Mouse (Mus musculus): Measurements from ENCODE around the gene Lztfl1. TPM values are rescaled to one million over a fixed set of nuclear protein-coding genes. Genes with fewer than 3 reads are reported as not detected.
"Not testable (repeated sequence)": the region's sequence is repeated elsewhere in the genome, so short reads cannot be mapped to it uniquely, and the experiment has no call there.

Lztfl1 gene
- polyA plus RNA-seq, 1 experiment from 2014 or later: 25.0 TPM

GRCm38 (mm10) chr9:123758156-123758555 is 40.7 kb upstream of the Lztfl1 start:
- Histone ChIP-seq H3K4me1 (replicated peaks; ENCODE audit: control insufficient read depth, insufficient read depth, low read length) (no peaks in the 10 kb centered on the region), H3K27me3 (replicated peaks; ENCODE audit: control insufficient read depth, insufficient read depth, low read length) (no peaks in the 10 kb centered on the region), H3K27ac (ENCODE audit: low read depth, low read length) (no peak overlapping the region), H3K9ac (ENCODE audit: low read depth, low read length) (no peak overlapping the region), H3K4me2 (replicated peaks; ENCODE audit: low read depth) (no peak overlapping the region), H3K36me3 (ENCODE audit: control insufficient read depth, insufficient read depth) (no peaks in the 10 kb centered on the region), H3K9me3 (ENCODE audit: control insufficient read depth) (no peaks in the 10 kb centered on the region), H3K4me3 (ENCODE audit: low read depth, low read length) (no peak overlapping the region)
- ATAC-seq: no peak
- no peak for TF ChIP-seq CTCF (IDR thresholded peaks at IDR 0.05; ENCODE audit: low read depth)
- WGBS: 50% methylated on average over 1 of the region's 1 CpGs

GRCm38 (mm10) chr9:123757326-123757725 is 39.8 kb upstream of the Lztfl1 start:
- no peak for TF ChIP-seq CTCF (IDR thresholded peaks at IDR 0.05; ENCODE audit: low read depth)
- H3K27ac ChIP-seq (ENCODE audit: low read depth, low read length): no peak overlapping the region
- H3K4me2 ChIP-seq (replicated peaks; ENCODE audit: low read depth): no peak overlapping the region
- no peaks in the 10 kb centered on the region for H3K27me3 ChIP-seq (replicated peaks; ENCODE audit: control insufficient read depth, insufficient read depth, low read length)
- no peak overlapping the region for H3K4me3 ChIP-seq (ENCODE audit: low read depth, low read length)
- no peaks in the 10 kb centered on the region for H3K9me3 ChIP-seq (ENCODE audit: control insufficient read depth)
- no peak overlapping the region for H3K9ac ChIP-seq (ENCODE audit: low read depth, low read length)
- no peak for ATAC-seq
- H3K4me1 ChIP-seq (replicated peaks; ENCODE audit: control insufficient read depth, insufficient read depth, low read length): no peaks in the 10 kb centered on the region
- no peaks in the 10 kb centered on the region for H3K36me3 ChIP-seq (ENCODE audit: control insufficient read depth, insufficient read depth)
- 61% methylated on average over 2 of the region's 2 CpGs for WGBS

GRCm38 (mm10) chr9:123756752-123757151 is 39.3 kb upstream of the Lztfl1 start:
- H3K27ac ChIP-seq (ENCODE audit: low read depth, low read length): no peak overlapping the region
- no peak for ATAC-seq
- WGBS: 63% methylated on average over 3 of the region's 3 CpGs
- H3K4me3 ChIP-seq (ENCODE audit: low read depth, low read length): no peak overlapping the region
- no peaks in the 10 kb centered on the region for H3K9me3 ChIP-seq (ENCODE audit: control insufficient read depth)
- H3K36me3 ChIP-seq (ENCODE audit: control insufficient read depth, insufficient read depth): no peaks in the 10 kb centered on the region
- H3K9ac ChIP-seq (ENCODE audit: low read depth, low read length): no peak overlapping the region
- no peak for TF ChIP-seq CTCF (IDR thresholded peaks at IDR 0.05; ENCODE audit: low read depth)
- H3K27me3 ChIP-seq (replicated peaks; ENCODE audit: control insufficient read depth, insufficient read depth, low read length): no peaks in the 10 kb centered on the region
- H3K4me1 ChIP-seq (replicated peaks; ENCODE audit: control insufficient read depth, insufficient read depth, low read length): no peaks in the 10 kb centered on the region
- H3K4me2 ChIP-seq (replicated peaks; ENCODE audit: low read depth): no peak overlapping the region

DNA sequence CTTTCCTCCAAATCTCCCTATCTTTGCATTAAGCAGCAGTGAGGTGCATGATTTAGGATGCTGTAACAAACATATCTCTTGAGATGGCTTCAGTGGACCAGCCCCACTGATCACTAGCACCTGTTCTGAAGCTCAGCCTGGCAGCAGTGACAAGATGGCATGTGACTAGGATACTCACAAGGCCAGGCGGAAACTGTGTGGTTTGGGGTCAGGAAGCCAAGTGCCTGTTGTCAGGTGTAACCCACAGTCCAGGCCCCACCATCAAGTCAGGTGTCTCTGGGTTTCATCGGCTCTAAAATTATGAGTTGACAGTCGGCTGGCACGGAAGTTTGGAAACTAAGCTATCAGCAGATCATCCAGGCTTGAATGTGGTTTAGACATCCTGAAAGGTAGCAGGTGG is 36.8 kb upstream of the Lztfl1 start:
- no peak overlapping the region for H3K4me2 ChIP-seq (replicated peaks; ENCODE audit: low read depth)
- H3K4me3 ChIP-seq (ENCODE audit: low read depth, low read length): no peak overlapping the region
- no peaks in the 10 kb centered on the region for H3K4me1 ChIP-seq (replicated peaks; ENCODE audit: control insufficient read depth, insufficient read depth, low read length)
- no peaks in the 10 kb centered on the region for H3K36me3 ChIP-seq (ENCODE audit: control insufficient read depth, insufficient read depth)
- H3K27ac ChIP-seq (ENCODE audit: low read depth, low read length): no peak overlapping the region
- H3K9ac ChIP-seq (ENCODE audit: low read depth, low read length): no peak overlapping the region
- no peaks in the 10 kb centered on the region for H3K27me3 ChIP-seq (replicated peaks; ENCODE audit: control insufficient read depth, insufficient read depth, low read length)
- H3K9me3 ChIP-seq (ENCODE audit: control insufficient read depth): no peaks in the 10 kb centered on the region
- WGBS: 88% methylated on average over 4 of the region's 4 CpGs
- ATAC-seq: no peak
- no peak for TF ChIP-seq CTCF (IDR thresholded peaks at IDR 0.05; ENCODE audit: low read depth)

- not testable (repeated sequence) for H3K27me3 ChIP-seq (replicated peaks; ENCODE audit: control insufficient read depth, insufficient read depth, low read length); H3K4me2 ChIP-seq (replicated peaks; ENCODE audit: low read depth); H3K27ac ChIP-seq (ENCODE audit: low read depth, low read length); H3K36me3 ChIP-seq (ENCODE audit: control insufficient read depth, insufficient read depth); H3K4me1 ChIP-seq (replicated peaks; ENCODE audit: control insufficient read depth, insufficient read depth, low read length); ATAC-seq; H3K9me3 ChIP-seq (ENCODE audit: control insufficient read depth); H3K4me3 ChIP-seq (ENCODE audit: low read depth, low read length); H3K9ac ChIP-seq (ENCODE audit: low read depth, low read length)
- WGBS: 90% methylated on average over 7 of the region's 8 CpGs
Observed at GRCm38 (mm10) chr9:123749687-123750086, 32.2 kb upstream of the Lztfl1 start.

GRCm38 (mm10) chr9:123740799-123741198 is 23.3 kb upstream of the Lztfl1 start:
- no peaks in the 10 kb centered on the region for H3K36me3 ChIP-seq (ENCODE audit: control insufficient read depth, insufficient read depth)
- WGBS: 86% methylated on average over 4 of the region's 4 CpGs
- ATAC-seq: no peak
- no peaks in the 10 kb centered on the region for H3K9me3 ChIP-seq (ENCODE audit: control insufficient read depth)
- no peaks in the 10 kb centered on the region for H3K27me3 ChIP-seq (replicated peaks; ENCODE audit: control insufficient read depth, insufficient read depth, low read length)
- no peak for TF ChIP-seq CTCF (IDR thresholded peaks at IDR 0.05; ENCODE audit: low read depth)
- no peak overlapping the region for H3K9ac ChIP-seq (ENCODE audit: low read depth, low read length)
- H3K4me2 ChIP-seq (replicated peaks; ENCODE audit: low read depth): no peak overlapping the region
- no peak overlapping the region for H3K27ac ChIP-seq (ENCODE audit: low read depth, low read length)
- H3K4me1 ChIP-seq (replicated peaks; ENCODE audit: control insufficient read depth, insufficient read depth, low read length): no peaks in the 10 kb centered on the region
- H3K4me3 ChIP-seq (ENCODE audit: low read depth, low read length): no peak overlapping the region

DNA sequence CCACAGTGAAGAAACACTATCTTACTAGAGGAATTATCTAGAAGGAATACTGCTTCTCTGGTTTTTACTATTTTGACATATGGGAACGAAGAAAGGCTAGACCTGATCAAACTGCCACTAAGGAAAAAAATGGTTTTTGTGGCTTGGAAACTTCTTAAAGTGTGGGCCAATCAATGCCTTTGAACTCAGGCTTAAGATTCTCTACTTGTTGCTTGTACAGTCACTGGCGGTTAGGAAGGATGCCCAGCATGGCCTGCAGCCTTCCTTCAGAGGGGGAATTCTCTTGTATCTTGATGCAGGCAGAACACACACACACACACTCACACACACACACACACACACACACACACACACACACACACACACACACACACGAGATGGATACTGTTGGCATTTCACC is 16.6 kb upstream of the Lztfl1 start:
- TF ChIP-seq CTCF (IDR thresholded peaks at IDR 0.05; ENCODE audit: low read depth): no peak
- no peak for ATAC-seq
- Histone ChIP-seq H3K9me3 (ENCODE audit: control insufficient read depth) (no peaks in the 10 kb centered on the region), H3K9ac (ENCODE audit: low read depth, low read length) (no peak overlapping the region), H3K27me3 (replicated peaks; ENCODE audit: control insufficient read depth, insufficient read depth, low read length) (no peaks in the 10 kb centered on the region), H3K36me3 (ENCODE audit: control insufficient read depth, insufficient read depth) (no peaks in the 10 kb centered on the region), H3K27ac (ENCODE audit: low read depth, low read length) (no peak overlapping the region), H3K4me3 (ENCODE audit: low read depth, low read length) (no peak overlapping the region), H3K4me1 (replicated peaks; ENCODE audit: control insufficient read depth, insufficient read depth, low read length) (no peaks in the 10 kb centered on the region), H3K4me2 (replicated peaks; ENCODE audit: low read depth) (no peak overlapping the region)
- WGBS: 58% methylated on average over 3 of the region's 3 CpGs

Measured in intestine, postnatal 0 days (tissue).